Mouse (Mus musculus) large intestine, adult 2 months (tissue): ENCODE data around the gene 4933427D14Rik. TPM values are rescaled to one million over a fixed set of nuclear protein-coding genes. Genes with fewer than 3 reads are reported as not detected.
"Not testable (repeated sequence)": the region's sequence is repeated elsewhere in the genome, so short reads cannot be mapped to it uniquely, and the experiment has no call there.

Source experiments
- DNase-seq: peaks from one replicate; pipeline ENCODE4 v3.0.0-alpha.2; 2012; ENCODE audit warnings: low read depth, low spot score
- WGBS: fragments of 180-500 bp; shearing (Covaris S2); methylation state at CpG from one replicate; pipeline ENCODE4 v1.1.7; 2018; 5-methylcytosine and 5-hydroxymethylcytosine counted together
- polyA plus RNA-seq: library from polyadenylated mRNA; depleted of rRNA; stranded (reverse); fragments of >200 nt; gene quantifications from 2 replicates; pipeline ENCODE4 v1.2.3, GENCODE M21; 2012

4933427D14Rik gene
- polyA plus RNA-seq, 1 experiment = 3.6 TPM

DNA sequence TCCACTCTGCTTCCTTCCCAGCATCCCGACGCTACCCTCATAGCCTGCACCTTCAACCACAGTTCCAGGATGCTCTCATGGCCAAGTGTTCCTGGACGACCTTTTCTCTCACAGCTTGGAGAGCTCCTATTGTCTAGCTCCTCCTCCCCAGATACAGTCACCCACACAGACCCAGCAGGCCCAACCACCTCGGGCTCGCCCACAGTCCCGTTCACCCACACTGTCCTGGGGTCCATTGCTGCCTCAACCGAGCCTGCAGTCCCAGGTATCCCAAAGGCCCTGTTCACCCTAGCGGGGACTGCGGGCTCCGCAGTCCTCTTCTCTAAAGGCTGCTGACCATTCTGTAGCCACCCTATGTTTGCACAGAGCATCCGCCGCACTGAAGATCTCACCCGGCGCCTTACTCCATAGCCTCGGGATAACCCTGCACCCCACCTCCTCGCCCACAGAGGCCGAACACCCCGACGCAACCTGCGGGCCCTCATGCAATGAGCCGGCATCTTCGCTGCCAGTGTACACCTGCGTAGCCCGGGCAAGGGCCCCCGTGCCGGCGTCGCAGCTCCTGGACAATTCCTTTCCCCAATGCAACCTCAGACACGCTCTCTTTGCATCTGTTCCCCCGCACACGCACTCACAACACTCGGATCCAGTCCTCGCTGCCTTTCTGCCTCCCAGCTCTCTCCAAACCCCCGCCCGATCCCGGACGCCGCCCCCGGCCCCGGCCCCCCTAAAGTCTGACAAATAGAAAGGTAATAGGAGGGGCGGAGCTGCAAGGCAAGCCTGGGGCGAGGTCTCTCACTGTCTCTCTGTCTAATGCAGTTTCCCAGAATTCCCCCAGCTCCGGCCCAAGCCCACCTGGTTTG lies 687 bp downstream of the 4933427D14Rik start, which contains the start of gene Gm43951:
Gm43951 (minus strand) TSS at position 500 of the 863 bp plus-strand sequence.
- DNase-seq = no peak
- WGBS = under 1% methylated on average over 43 of the region's 43 CpGs

DNA sequence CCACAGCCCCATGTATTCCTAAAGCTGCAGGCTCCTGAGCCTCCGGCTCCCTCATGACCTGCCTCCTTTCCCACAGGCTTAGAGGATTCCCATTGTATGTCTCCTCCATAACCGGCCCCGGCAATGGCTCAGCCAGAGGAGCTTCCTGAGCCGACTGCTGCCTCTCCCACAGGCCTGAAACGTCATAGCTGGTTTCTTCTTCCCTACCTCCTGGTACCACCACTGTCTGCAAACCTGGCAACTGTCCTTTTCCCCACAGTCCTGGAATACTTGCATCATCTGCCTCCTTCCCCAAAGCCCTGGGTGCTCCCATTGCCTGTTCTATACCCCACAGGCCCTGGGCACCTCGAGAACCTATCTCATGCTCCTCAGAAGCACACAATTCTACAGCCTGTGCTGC lies 2.0 kb downstream of the 4933427D14Rik start:
- no peak for DNase-seq
- 84% methylated on average over 6 of the region's 6 CpGs for WGBS

DNA sequence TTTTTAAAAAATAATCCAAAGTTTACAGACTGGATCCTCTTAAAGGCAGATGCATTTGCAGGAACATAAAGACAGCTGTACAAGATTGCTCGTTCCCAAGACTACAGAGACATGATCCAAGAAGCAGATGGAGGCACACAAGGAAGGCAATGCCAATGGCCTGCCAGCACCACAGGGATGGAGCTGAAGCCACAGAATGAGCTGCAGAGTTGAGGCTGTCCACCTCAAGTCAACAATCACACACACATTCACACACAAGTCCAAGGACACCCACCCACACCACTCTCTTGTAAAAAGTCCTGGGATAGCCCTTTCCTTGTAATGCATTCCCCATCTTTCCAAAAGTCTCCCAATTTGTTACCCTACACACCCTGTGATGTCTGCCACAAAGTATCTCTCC lies 3.8 kb downstream of the 4933427D14Rik start:
- 71% methylated on average over 1 of the region's 1 CpGs for WGBS

DNA sequence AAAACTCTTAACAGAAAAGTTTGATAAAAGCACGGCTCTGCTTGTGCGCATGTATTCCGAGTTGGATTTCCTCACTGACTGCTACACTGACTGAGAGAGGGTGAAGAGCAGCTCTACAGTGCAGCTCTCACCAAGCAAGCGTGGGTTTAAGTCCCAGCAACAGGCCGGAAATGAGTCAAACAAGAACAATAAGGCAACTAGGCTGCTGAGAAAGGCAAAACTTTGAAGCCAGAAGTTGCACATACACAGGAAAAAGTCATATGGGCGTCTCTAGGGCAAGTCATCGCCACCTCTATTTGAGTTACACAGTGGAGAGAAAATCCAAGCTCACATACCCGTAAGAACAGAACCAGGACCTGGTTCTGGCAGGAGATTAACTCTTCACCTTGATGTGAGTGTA lies 10.8 kb downstream of the 4933427D14Rik start:
- WGBS = 87% methylated on average over 8 of the region's 8 CpGs
- DNase-seq = no peak

More for the DNA sequence above, 3.8 kb downstream of the 4933427D14Rik start:
- no peak for DNase-seq

DNA sequence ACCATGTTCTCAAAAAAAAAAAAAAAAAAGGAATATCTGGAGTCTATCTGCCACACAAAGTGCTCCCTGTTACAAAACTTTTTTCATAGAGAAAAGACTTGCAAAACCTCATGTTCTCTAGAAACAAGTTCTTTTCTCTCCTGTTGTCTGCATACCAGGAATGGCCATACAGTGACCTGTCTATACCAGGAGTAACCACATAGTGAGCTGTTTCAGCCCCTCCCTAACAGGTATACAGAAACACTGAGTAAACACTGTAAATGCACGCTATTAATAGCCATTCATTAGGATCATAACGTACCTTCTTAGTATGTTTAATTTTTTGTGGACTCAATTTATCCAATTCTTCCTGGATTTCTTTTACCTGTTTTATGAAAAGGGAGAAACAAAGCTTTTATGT lies 13.0 kb downstream of the 4933427D14Rik start:
- 78% methylated on average over 2 of the region's 2 CpGs for WGBS
- no peak for DNase-seq

DNA sequence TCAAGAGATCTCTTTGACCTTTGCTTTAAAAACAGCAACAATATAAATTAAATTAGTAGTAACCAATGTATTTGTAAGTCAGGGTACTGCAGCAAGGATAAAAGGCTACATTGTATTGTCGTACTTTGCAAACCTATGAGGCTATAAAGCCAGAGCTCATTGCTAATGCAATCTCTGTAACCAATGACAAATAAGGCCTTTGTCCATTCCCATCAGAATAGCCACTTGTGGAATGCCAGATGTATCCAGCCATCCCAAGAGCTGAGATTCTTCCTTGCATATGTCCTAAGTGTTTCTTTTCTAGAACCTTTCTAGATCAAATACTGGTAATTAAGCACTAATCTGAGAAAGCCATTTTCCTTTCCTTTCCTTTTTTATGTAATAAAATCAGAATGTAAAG lies 16.4 kb downstream of the 4933427D14Rik start:
- WGBS = 94% methylated on average over 1 of the region's 1 CpGs

DNA sequence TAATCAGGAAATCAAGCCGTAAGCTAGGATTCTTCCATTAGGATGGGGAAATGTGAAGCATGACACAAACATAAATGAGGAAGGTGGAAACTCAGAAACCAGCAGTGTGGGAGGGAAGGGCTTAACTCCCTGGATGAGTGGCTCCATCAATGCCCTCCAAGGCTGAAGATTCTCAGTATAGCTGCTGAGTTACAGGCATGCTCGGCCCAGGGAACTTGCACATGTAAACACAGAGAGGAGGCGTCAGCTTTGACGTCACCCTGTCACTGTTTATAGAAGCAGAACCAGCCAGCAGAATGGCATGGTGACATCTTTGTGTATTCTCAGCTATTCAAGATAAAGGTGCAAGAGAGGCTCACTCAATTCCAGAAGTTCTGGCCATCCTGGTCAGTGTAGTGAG lies 23.0 kb downstream of the 4933427D14Rik start:
- WGBS = 72% methylated on average over 4 of the region's 4 CpGs

More for the DNA sequence above, 16.4 kb downstream of the 4933427D14Rik start:
- DNase-seq = no peak

DNA sequence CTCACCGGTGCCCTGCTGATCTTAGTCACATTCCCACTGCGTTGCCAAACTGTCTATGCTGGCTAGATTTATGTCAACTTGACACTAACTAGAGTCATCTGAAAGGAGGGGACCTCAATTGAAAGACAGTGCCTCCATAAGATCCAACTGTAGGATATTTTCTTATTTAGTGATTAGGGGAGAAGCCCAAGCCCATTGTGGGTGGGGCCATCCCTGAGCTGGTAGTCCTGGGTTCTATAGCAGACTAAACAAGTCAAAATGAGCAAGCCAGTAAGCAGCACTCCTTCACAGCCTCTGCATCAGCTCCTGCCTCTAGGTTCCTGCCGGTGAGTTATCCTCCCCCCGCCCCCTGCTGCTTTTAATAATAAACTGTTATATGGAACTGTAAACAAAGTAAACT lies 26.1 kb downstream of the 4933427D14Rik start:
- 84% methylated on average over 4 of the region's 4 CpGs for WGBS
- DNase-seq = no peak

More for the DNA sequence above, 23.0 kb downstream of the 4933427D14Rik start:
- DNase-seq = no peak

DNA sequence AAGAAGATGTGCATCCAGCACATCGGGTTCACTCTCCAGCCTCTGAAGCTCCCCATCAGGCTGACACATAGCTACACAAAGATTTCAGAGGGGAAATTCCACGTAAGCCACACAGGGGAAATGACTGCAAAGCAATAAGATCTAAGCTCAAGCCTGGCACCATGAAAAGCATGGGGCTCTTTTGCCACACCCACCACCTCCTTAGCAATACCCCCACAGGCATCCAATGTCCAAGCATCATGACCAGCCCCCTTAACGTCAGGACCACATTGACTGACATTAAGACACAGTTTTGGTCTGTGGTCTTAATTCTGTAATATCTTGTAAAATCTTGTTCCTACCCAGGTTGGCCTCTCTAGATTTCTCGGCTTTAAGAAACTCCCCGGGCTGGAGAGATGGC lies 26.7 kb downstream of the 4933427D14Rik start:
- DNase-seq = no peak
- WGBS = 90% methylated on average over 5 of the region's 5 CpGs

DNA sequence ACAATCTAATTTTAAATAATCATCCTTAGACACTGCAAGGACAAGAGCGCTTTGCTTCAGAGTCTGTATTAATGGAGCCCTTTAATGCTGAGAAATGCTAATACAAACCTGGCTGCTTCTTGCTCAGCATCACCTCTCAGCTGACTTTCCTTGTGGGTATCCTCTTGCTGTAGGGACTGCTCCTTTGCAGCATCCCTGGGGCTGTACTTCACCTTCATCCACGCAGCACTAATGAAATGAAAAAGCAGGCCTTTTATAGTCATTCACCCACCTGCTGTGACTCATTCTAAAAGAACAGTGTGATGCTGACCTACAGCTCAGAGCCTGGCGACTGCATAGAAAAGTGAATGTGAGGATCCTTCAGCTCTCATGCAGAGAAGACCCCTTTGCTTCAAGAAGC lies 30.7 kb downstream of the 4933427D14Rik start:
- DNase-seq = no peak
- 85% methylated on average over 3 of the region's 3 CpGs for WGBS

DNA sequence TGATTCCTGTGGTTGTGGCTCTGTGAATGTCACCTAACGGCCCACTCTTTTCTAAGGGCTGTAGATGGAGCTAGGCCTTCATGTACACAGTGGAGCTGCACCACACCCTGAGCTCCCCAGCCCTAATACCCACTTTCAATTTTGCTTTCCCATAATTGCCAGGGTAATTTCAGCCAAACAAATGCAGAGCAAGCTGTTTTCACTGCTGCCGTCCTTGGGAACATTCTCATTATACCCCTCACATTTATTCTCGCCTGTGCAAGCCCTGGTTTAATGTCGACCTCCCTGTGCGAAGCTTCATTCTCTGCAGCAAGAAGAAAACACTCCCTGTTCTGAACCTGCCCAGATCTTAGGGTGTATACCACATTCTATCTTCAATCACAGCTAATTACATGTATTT lies 31.3 kb downstream of the 4933427D14Rik start:
- DNase-seq = no peak
- WGBS = 87% methylated on average over 5 of the region's 5 CpGs

DNA sequence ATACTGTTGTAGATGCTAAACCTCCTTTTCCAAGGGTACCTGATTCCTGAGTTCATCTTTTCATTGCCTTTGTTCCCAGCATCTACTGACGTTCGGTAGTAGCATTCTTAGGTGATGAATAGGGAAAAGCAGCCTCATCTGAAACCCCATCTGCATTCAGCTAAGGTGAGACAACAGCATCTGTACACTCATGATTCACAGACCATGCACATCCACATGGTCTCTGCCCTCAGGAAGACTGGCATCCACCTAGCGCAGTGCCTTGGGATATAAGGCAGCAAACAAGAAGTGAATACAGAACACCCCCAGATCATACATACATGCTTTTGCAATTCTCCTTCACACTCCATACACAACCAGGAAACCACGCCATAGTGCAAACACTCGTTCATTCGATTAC lies 32.5 kb downstream of the 4933427D14Rik start:
- WGBS = 93% methylated on average over 6 of the region's 6 CpGs

DNA sequence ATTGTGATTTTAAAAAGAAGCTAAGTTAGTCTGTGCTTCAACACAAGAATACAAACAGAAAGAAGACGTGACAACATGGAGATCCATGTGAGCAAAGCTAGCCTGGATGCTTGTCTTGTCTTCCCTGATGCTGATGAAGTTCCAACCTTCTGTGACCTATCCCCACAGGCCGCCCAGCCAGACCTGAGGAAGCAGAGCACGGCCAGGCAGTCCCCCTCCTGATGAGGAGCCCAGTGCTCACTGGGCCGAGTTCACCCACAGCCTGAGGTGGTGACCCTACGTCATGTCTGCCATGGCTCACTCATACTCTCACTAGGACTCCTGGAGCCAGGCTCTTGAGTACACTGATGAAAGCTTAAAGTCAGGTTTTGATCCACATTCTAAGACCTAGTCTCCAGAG lies 33.8 kb downstream of the 4933427D14Rik start:
- WGBS = 92% methylated on average over 5 of the region's 5 CpGs
- DNase-seq = no peak

More for the DNA sequence above, 32.5 kb downstream of the 4933427D14Rik start:
- no peak for DNase-seq

DNA sequence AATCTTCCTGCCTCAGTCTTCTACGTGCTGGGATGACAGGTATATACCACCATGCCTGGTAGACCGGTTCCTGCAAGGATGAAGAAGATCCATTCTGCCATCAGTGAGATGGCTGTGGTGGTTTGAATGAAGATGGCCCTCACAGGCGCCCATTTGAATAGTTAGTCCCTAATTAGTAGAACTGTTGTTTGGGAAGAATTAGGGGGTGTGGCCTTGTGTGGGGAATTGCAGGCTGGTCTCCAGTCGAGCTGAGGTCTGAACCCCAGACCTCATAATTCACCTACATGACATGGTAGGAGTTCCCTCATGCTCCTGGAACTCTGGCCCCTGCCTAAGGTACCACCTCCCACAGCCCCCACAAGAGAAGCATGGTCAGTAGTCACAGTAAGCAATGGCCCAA lies 35.4 kb downstream of the 4933427D14Rik start:
- DNase-seq = not testable (repeated sequence)
- 83% methylated on average over 4 of the region's 4 CpGs for WGBS

DNA sequence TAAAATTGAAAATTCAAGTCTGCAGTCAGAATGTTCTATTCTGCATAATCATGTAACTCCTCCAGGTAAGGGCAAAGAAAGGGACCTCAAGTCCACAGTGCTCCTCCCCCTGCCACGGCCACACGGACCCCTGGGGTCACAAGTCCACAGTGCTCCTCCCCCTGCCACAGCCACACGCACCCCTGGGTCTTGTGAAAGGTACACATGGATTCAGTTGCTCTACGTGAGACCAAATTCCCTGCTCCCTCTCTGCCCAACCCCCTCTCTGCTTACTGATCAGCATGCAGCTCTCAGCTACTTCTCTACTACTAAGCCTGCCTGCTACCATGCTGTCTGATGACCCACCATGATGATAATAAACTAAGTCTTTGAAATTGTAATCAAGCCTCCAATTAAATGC lies 37.4 kb downstream of the 4933427D14Rik start:
- WGBS = 87% methylated on average over 4 of the region's 4 CpGs

DNA sequence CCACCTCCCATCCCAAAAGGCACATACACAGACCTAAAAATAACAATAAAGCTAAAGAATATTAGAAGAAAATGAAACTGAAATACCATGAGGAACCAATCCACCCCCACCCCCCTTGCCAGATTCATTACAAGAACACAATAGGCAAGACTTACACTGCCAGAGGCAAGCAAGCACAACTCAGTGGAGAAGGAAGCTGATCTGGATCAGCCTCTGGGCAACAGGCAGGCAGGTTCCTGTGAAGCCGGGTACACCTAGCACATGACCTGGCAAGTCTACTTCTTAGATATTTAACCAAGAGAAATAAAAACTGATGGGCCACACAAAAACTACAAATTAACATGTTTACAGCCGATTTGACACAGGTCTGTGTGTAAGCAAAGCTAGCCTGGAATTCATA lies 44.1 kb downstream of the 4933427D14Rik start:
- no peak for DNase-seq
- WGBS = 91% methylated on average over 2 of the region's 2 CpGs

More for the DNA sequence above, 37.4 kb downstream of the 4933427D14Rik start:
- DNase-seq = no peak

DNA sequence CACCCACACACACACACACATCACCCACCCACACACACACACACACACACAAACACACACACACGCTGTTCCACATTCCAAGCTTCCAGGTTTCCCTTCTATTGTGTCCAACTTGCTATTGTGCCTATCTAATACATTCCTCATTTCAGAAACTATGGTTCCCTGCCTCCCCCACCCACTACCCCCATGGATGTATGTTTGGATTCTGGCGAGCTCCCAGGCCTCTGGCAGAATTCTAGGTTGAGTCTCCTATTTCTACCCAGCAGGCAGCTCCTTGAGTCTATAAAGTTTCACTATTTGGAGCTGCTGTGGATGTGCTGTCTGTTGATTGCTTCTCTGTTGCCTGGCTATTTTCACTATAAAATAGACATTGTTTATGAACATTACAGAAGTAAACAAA lies 50.6 kb downstream of the 4933427D14Rik start:
- no peak for DNase-seq
- WGBS = 66% methylated on average over 2 of the region's 2 CpGs

DNA sequence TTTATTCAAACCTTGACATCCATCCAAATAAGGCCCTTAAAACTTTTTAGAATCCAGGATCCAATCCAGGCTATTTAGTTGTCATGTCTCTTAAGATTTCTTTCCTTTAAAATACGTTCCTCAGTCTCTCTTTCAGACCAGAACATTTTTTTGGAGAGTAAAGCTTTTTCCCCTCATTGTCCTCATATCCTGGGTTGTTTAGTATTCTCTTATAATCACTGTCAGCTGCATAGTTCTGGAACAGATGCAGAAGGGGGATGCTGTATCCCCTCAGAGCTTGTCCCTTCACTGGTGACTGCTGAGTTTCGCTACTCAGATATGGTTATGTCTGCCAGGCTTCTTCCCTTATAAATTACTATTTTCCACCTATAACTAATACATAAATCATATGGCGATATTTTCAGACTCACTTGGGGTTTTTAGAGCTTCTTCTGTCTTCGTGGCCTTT lies 51.3 kb downstream of the 4933427D14Rik start:
- no peak for DNase-seq
- 78% methylated on average over 4 of the region's 4 CpGs for WGBS

DNA sequence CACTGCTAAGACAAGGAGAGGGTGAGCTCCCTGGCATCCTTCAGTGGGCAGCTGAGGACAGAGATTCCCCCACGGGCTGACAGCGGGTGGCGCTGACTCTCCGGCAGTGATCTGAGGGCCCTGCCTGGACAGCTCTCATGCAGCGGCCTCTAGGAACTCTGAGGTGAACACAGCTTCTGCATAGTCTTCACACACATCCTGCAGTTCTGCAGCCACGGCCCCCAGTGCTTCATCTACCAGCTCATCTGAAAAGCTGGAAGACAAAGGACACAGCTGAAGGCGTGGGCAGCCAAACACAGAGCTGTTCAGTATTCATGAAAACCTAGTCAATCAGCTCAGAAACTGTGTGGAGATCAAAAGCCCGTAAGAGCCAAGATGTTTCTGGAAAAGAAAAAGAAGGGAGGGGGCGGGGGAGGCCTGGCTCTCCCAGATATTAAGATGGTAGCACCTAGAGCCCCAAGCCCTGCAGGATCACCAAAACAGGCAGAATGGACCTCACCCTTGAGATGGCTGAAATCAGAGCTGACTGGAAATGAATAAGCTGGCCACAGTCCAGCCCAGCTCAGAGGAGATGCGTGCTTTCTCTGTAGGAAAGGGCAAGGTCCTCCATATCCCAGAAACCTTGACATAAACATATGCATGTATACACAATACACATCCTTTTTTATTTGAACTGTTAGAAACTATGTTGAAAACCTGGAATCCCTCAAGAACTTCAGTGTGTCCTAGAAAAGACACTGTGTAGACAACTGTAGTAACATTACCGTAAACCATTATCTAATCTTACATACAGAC lies 51.9 kb downstream of the 4933427D14Rik start:
- DNase-seq = no peak
- 78% methylated on average over 11 of the region's 11 CpGs for WGBS

DNA sequence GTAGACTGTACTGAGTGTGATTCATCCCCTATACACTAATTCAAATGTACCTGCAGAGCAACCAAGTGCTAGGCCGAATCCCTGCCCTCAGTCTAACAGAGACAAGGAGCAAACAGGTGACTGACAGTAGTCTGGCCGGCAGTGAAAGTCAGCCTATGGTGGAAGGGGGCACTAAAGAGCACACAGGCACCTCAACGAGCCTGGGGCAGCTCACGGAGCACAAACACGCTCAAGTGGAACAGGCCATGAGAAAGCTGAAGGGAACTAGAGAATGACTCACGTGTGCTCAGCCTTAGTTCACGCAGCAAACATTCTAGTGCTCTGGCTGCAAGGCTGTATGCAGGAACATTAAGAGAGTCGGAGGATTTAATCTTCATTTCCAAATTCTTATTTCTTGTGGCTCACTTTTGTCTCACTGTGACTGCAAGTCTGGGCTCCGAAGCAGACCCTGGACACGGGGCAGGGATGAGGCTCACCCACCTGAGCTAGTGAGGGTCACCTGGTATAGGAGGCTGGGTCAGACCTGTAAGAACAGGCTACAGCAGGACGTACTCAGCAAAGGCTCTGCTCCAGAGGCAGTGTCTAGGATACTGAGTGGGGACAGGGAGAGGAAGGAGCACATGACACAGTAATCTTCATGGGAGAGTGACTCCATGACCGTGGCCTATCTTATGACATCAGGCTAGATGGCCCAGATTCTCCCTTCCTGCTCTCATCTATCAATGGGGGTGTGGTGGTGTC lies 54.0 kb downstream of the 4933427D14Rik start:
- 83% methylated on average over 12 of the region's 12 CpGs for WGBS
- DNase-seq = no peak
